Mouse (Mus musculus): ENCODE data around the gene Lhx1. TPM values are rescaled to one million over a fixed set of nuclear protein-coding genes. Genes with fewer than 3 reads are reported as not detected.

Gene Lhx1
- polyA plus RNA-seq, 1 experiment from 2014 or later: 0.36 TPM

DNA sequence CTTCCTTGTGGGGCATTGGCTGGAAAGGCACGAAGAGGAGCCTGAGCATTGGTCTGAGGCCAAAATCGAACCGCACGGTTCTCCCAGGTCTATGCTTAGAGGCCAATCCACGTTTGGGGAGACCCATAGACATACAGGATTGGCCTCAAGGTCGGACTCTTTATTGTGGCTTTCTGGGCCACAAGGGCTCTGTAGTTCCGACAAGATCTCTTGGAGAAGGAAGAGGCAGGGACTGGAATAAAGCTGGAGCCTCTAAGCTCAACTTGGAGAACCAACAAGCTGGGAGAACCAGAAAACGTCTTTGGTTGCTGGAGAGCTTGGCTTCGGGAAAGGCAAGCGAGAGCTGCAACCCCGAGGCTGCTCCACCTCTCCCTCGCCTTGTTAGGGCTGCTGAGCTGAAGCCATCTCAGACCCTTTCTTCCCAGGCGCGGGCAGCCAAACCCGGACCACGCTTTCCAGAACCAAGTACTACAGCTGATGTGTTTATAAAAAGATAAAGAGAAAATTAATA lies 2.0 kb downstream of the Lhx1 start:
- Histone ChIP-seq H3K27me3 (ENCODE audit: control insufficient read depth, insufficient read depth, low read length) (peaks cover 91% of the 10 kb centered on the region), H3K36me3 (ENCODE audit: control insufficient read depth, insufficient read depth, low read length) (no peaks in the 10 kb centered on the region), H3K4me1 (ENCODE audit: control insufficient read depth, insufficient read depth, low read length) (peaks cover 4% of the 10 kb centered on the region; the same call in 1 of the 2 replicates), H3K4me3 (ENCODE audit: low read depth, low read length) (no peak overlapping the region), H3K27ac (replicated peaks; ENCODE audit: low read depth, low read length) (no peak overlapping the region), H3K4me2 (ENCODE audit: low read depth, severe bottlenecking) (0 out of 2 replicates have a peak overlapping the region, but pooled peaks have one; percentile 11), H3K9me3 (ENCODE audit: control insufficient read depth, low read length) (no peaks in the 10 kb centered on the region), H3K9ac (ENCODE audit: low read length) (no peak overlapping the region)
- ATAC-seq (ENCODE audit: insufficient number of reproducible peaks, low FRiP score, low TSS enrichment, low read depth) (no peak), DNase-seq (ENCODE audit: low spot score) (peak; percentile 71)
- WGBS: 0% methylated on average over 16 of the region's 16 CpGs

DNA sequence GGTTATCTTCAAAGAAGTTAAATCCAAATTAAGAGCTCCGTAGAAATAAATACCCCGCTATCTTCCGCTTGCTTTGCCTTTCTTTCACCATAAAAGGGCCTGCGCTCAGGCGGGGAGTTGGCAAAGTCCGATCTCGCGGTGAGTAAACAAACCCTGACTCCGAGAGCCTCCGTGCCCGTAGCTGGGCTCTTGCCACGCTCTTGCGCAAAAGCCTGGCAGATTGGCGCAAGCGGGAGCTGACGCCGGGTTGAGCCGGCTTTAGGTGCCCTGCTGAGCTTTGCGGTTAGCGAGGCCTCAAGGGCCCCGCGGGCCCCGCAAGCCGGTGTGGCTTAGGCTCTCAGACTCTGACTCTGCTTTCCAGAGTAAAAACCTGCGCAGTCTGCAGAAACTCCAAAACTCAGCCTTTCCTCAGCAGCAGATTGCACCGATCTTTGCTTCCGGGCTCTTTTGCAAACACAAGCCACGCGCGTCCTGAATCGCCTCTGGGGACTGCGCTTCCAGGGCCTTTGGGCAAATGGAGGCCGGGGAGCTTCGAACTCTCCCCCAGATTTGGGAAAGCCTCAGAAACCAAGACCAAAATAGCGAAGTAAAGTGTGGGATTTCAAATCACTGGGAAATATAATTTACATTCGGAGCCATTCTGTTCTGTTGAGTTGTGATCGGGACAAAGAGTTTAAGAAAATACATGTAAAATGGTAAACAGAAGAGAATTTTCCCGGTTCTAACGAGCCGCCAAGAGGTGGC lies 2.6 kb downstream of the Lhx1 start:
- WGBS: under 1% methylated on average over 40 of the region's 40 CpGs
- ATAC-seq (ENCODE audit: insufficient number of reproducible peaks, low FRiP score, low TSS enrichment, low read depth) (no peak), DNase-seq (ENCODE audit: low spot score) (peak; percentile 69)
- Histone ChIP-seq H3K4me1 (ENCODE audit: control insufficient read depth, insufficient read depth, low read length) (peaks cover 4% of the 10 kb centered on the region; the same call in 1 of the 2 replicates), H3K4me3 (ENCODE audit: low read depth, low read length) (peak overlapping the region; percentile 9), H3K9me3 (ENCODE audit: control insufficient read depth, low read length) (no peaks in the 10 kb centered on the region), H3K4me2 (ENCODE audit: low read depth, severe bottlenecking) (0 out of 2 replicates have a peak overlapping the region, but pooled peaks have one; percentile 11), H3K36me3 (ENCODE audit: control insufficient read depth, insufficient read depth, low read length) (no peaks in the 10 kb centered on the region), H3K27me3 (ENCODE audit: control insufficient read depth, insufficient read depth, low read length) (peaks cover 85% of the 10 kb centered on the region), H3K27ac (replicated peaks; ENCODE audit: low read depth, low read length) (no peak overlapping the region), H3K9ac (ENCODE audit: low read length) (no peak overlapping the region)

DNA sequence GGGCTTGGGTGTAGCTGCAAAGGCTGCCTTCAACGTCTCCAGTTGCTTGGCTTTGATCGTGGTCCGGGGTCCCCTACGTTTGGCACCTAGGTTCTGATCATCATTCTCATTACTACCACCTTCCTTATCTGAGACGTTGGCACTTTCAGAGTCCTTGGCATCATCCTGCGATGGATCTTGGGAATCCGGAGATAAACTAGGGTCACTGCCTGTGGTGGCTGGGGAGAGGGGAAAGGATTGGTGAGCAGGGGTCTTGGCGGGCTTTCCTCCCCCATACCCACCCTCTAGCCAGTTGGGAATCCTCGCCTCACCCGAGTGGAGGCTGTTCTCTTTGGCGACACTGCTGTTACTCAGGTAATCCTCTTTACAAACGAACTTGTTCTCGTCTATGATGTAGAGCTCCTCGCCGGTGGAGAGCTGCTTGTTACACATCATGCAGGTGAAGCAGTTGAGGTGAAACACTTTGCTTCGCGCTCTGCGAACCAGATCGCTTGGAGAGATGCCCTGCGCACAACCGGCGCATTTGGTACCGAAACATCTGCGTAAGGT lies 3.5 kb downstream of the Lhx1 start:
- WGBS: 15% methylated on average over 24 of the region's 24 CpGs
- H3K4me2 ChIP-seq (ENCODE audit: low read depth, severe bottlenecking): no peak overlapping the region
- peak; percentile 57 for DNase-seq (ENCODE audit: low spot score)
- peaks cover 4% of the 10 kb centered on the region; the same call in 1 of the 2 replicates for H3K4me1 ChIP-seq (ENCODE audit: control insufficient read depth, insufficient read depth, low read length)
- ATAC-seq (ENCODE audit: insufficient number of reproducible peaks, low FRiP score, low TSS enrichment, low read depth): no peak
- no peak overlapping the region for H3K4me3 ChIP-seq (ENCODE audit: low read depth, low read length)
- no peak overlapping the region for H3K27ac ChIP-seq (replicated peaks; ENCODE audit: low read depth, low read length)
- no peak overlapping the region for H3K9ac ChIP-seq (ENCODE audit: low read length)
- no peaks in the 10 kb centered on the region for H3K9me3 ChIP-seq (ENCODE audit: control insufficient read depth, low read length)
- peaks cover 82% of the 10 kb centered on the region for H3K27me3 ChIP-seq (ENCODE audit: control insufficient read depth, insufficient read depth, low read length)
- no peaks in the 10 kb centered on the region for H3K36me3 ChIP-seq (ENCODE audit: control insufficient read depth, insufficient read depth, low read length)

DNA sequence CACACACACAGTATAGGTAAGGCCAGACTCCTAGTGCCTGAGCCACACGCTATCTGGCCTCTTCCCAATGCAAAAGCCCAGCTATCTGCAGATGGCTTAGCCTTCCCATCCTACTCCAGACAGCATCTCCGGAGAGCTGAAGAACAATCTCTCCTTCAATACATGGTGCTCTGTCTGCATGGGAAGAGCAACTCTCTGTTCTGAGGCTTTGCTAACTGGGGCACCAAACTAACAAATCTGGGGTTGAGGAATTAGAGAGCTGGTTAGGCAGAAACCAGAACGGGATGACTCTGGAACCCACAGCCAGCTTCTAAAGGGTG lies 4.3 kb downstream of the Lhx1 start:
- no peaks in the 10 kb centered on the region for H3K9me3 ChIP-seq (ENCODE audit: control insufficient read depth, low read length)
- H3K4me2 ChIP-seq (ENCODE audit: low read depth, severe bottlenecking): no peak overlapping the region
- H3K27me3 ChIP-seq (ENCODE audit: control insufficient read depth, insufficient read depth, low read length): peaks cover 81% of the 10 kb centered on the region
- 33% methylated on average over 3 of the region's 3 CpGs for WGBS
- no peak overlapping the region for H3K4me3 ChIP-seq (ENCODE audit: low read depth, low read length)
- no peak for ATAC-seq (ENCODE audit: insufficient number of reproducible peaks, low FRiP score, low TSS enrichment, low read depth)
- DNase-seq (ENCODE audit: low spot score): no peak
- no peak overlapping the region for H3K9ac ChIP-seq (ENCODE audit: low read length)
- H3K36me3 ChIP-seq (ENCODE audit: control insufficient read depth, insufficient read depth, low read length): no peaks in the 10 kb centered on the region
- peaks cover 4% of the 10 kb centered on the region; the same call in 1 of the 2 replicates for H3K4me1 ChIP-seq (ENCODE audit: control insufficient read depth, insufficient read depth, low read length)
- no peak overlapping the region for H3K27ac ChIP-seq (replicated peaks; ENCODE audit: low read depth, low read length)

DNA sequence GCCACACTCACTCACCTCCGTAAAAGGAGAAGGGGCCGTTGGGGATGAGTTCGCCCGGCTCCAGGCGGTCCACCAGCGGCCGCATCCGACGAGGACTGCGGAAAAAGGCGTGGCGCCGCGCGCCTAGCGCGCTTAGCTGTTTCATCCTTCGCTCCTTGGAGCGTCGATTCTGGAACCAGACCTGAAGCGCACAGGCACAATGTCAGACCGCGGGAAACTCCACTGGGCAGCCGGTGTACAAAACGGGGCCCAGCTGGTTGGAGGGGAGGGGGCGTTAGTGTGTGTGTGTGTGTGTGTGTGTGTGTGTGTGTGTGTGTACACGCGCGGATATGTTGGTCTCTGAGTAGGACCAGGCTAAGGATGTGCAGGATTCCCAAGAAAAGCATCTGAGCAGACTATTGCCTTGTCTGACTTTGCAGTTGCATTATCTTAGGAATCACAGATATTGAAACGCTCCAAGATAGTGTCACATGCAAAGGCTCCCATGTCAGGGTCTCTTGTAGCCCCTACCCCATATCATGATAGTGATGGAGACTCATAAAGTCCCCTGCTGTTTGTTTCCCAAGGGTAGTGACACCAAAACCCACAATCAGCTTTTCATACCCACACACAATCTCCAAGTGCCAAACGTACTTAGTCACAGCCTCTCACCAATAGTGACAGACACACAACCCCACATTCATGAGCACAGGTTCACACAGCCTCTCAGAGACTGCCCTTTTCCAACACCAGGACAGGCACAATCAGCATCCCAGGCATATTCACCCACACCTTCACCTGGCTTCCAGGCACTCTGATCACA lies 4.9 kb downstream of the Lhx1 start:
- Histone ChIP-seq H3K9me3 (ENCODE audit: control insufficient read depth, low read length) (no peaks in the 10 kb centered on the region), H3K4me3 (ENCODE audit: low read depth, low read length) (no peak overlapping the region), H3K27me3 (ENCODE audit: control insufficient read depth, insufficient read depth, low read length) (peaks cover 81% of the 10 kb centered on the region), H3K27ac (replicated peaks; ENCODE audit: low read depth, low read length) (no peak overlapping the region), H3K36me3 (ENCODE audit: control insufficient read depth, insufficient read depth, low read length) (no peaks in the 10 kb centered on the region), H3K4me1 (ENCODE audit: control insufficient read depth, insufficient read depth, low read length) (peaks cover 4% of the 10 kb centered on the region; the same call in 1 of the 2 replicates), H3K9ac (ENCODE audit: low read length) (no peak overlapping the region), H3K4me2 (ENCODE audit: low read depth, severe bottlenecking) (no peak overlapping the region; the same call in 1 of the 2 replicates)
- DNase-seq (ENCODE audit: low spot score): peak; percentile 39
- 5% methylated on average over 31 of the region's 31 CpGs for WGBS
- no peak for ATAC-seq (ENCODE audit: insufficient number of reproducible peaks, low FRiP score, low TSS enrichment, low read depth)

DNA sequence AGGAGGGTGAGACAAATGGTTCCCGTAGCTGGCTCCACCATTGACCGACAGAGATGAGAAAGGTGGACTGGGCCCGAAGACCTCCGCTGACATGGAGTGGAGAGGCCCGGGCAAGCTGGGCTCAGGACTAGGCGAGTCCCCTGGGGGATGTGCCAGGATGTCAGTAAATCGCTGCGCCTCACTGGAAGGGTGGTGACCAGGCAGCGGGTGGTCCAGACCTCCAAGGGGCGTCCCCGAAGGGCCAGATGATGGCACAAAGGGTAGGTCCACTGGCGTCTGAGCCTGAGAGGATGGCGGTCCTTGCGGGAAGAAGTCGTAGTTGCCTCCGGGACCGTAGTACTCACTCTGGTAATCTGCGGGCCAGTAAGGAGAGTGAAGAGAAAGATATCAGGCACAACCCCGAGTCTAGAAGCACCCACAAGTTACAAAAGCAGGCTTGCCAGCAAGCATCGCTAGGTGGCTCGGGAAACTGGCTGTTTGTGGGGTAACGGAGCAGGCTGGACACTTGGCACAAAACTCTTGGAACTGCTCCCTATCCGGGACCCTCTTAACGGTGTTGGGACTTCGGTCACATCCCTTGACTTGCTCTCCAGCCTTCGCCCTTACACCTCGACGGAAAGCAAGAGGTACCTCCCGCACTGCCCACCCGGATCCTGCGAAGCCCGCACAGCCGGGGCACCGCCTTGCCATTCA lies 5.6 kb downstream of the Lhx1 start:
- Histone ChIP-seq H3K9ac (ENCODE audit: low read length) (no peak overlapping the region), H3K27ac (replicated peaks; ENCODE audit: low read depth, low read length) (no peak overlapping the region), H3K27me3 (ENCODE audit: control insufficient read depth, insufficient read depth, low read length) (peaks cover 81% of the 10 kb centered on the region), H3K4me3 (ENCODE audit: low read depth, low read length) (no peak overlapping the region), H3K4me1 (ENCODE audit: control insufficient read depth, insufficient read depth, low read length) (peaks cover 2% of the 10 kb centered on the region; the same call in 1 of the 2 replicates), H3K9me3 (ENCODE audit: control insufficient read depth, low read length) (no peaks in the 10 kb centered on the region), H3K4me2 (ENCODE audit: low read depth, severe bottlenecking) (no peak overlapping the region), H3K36me3 (ENCODE audit: control insufficient read depth, insufficient read depth, low read length) (no peaks in the 10 kb centered on the region)
- WGBS: 5% methylated on average over 34 of the region's 34 CpGs
- ATAC-seq (ENCODE audit: insufficient number of reproducible peaks, low FRiP score, low TSS enrichment, low read depth): no peak
- DNase-seq (ENCODE audit: low spot score): peak; percentile 56

DNA sequence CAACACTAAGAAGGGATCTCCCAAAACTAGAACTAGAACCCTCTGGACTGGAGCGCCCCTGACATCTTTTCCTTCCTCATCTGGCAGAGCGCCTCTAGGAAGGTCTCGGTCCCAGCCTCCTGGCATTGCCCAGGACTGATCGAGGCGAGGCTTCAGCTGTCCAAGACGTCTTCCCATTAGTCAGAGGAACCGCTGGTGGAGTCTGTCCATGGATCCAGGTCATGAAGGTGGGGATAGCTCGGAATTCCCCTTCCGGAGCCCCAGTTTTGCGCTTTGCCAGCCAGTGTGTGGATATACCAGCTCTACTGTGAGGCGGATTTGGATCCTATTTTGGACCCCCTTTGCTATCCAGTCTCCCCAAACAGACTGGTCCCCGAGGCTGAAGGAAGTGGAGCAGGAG lies 6.3 kb downstream of the Lhx1 start:
- no peak overlapping the region for H3K27ac ChIP-seq (replicated peaks; ENCODE audit: low read depth, low read length)
- no peak for ATAC-seq (ENCODE audit: insufficient number of reproducible peaks, low FRiP score, low TSS enrichment, low read depth)
- DNase-seq (ENCODE audit: low spot score): peak; percentile 49

DNA sequence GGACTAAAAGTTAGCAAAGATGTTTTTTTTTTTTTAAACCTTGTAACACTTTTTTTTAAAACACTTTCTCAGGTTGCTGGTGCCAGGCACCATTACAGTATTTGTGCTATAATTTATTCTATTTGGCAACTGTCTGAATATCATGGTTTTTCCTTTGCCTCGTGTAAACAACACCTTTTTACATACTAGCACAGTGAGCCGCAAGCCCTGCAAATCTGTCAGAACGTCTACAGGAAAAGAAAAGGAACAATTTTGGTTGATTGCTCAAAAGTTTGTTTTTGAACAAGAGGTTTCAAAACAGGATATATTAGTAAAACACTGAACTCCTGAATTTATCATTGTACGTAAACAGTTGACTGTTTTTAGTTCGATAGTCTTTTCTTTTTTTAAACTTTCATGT lies 7.1 kb downstream of the Lhx1 start:
- Histone ChIP-seq H3K27me3 (ENCODE audit: control insufficient read depth, insufficient read depth, low read length) (peaks cover 77% of the 10 kb centered on the region), H3K4me3 (ENCODE audit: low read depth, low read length) (no peak overlapping the region)

More for the DNA sequence above, 6.3 kb downstream of the Lhx1 start:
- Histone ChIP-seq H3K4me1 (ENCODE audit: control insufficient read depth, insufficient read depth, low read length) (no peaks in the 10 kb centered on the region), H3K9me3 (ENCODE audit: control insufficient read depth, low read length) (no peaks in the 10 kb centered on the region), H3K9ac (ENCODE audit: low read length) (no peak overlapping the region), H3K27me3 (ENCODE audit: control insufficient read depth, insufficient read depth, low read length) (peaks cover 82% of the 10 kb centered on the region), H3K4me3 (ENCODE audit: low read depth, low read length) (no peak overlapping the region), H3K4me2 (ENCODE audit: low read depth, severe bottlenecking) (no peak overlapping the region), H3K36me3 (ENCODE audit: control insufficient read depth, insufficient read depth, low read length) (no peaks in the 10 kb centered on the region)
- 28% methylated on average over 12 of the region's 12 CpGs for WGBS

More for the DNA sequence above, 7.1 kb downstream of the Lhx1 start:
- Histone ChIP-seq H3K27ac (replicated peaks; ENCODE audit: low read depth, low read length) (no peak overlapping the region), H3K4me1 (ENCODE audit: control insufficient read depth, insufficient read depth, low read length) (no peaks in the 10 kb centered on the region), H3K9ac (ENCODE audit: low read length) (no peak overlapping the region), H3K4me2 (ENCODE audit: low read depth, severe bottlenecking) (no peak overlapping the region), H3K36me3 (ENCODE audit: control insufficient read depth, insufficient read depth, low read length) (no peaks in the 10 kb centered on the region), H3K9me3 (ENCODE audit: control insufficient read depth, low read length) (no peaks in the 10 kb centered on the region)
- DNase-seq (ENCODE audit: low spot score) (no peak), ATAC-seq (ENCODE audit: insufficient number of reproducible peaks, low FRiP score, low TSS enrichment, low read depth) (no peak)
- WGBS: 52% methylated on average over 5 of the region's 5 CpGs

All from limb, embryonic 11.5 days (tissue).